Mouse (Mus musculus): ENCODE data around the gene Abhd2.

DNA sequence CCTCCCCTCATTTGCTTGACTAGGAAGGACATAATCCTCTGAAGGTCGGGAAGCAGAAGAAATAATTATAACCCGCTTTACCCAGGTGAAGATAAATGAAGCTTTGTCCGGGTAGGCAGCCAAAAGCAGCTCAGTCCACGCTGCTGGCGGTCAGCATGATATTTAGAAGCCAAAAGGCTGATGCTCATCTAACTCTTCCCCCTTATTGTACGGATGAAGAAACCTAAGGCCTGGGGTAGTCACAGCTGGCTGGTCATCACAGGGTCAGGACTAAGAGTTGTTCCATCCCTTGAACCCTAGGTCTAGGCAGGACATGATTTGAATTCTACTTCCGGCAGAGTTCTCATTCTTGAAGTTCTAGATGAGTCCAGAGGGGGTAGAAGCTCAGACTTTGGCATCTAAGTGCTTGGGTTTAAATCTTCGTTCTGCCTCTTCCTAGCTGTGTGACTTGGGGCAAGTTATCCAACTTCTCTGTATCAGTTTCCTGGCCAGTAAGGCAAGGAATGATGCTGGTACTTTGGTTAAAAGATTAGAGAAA, 1.5 kb downstream of the Abhd2 start:
- TF ChIP-seq EP300 (IDR thresholded peaks at IDR 0.05; ENCODE audit: low read depth) (no peak), CTCF (IDR thresholded peaks at IDR 0.05; ENCODE audit: low read depth) (no peak)

All from liver, postnatal 0 days (tissue).